Mouse (Mus musculus) olfactory bulb, adult 2 months (tissue): Measurements from ENCODE around the gene Rnf167.

Experiments
- CTCF ChIP-seq: fragments of 200-500 bp; IDR thresholded peaks from 2 replicates; pipeline ENCODE4 v1.5.1; 2012; ENCODE audit warnings: low read depth, mild to moderate bottlenecking, low read length, moderate library complexity; ENCODE audit not compliant: insufficient read depth
- POLR2A ChIP-seq: fragments of 200-500 bp; IDR thresholded peaks from 2 replicates; pipeline ENCODE4 v1.6.1; 2012; ENCODE audit warnings: mild to moderate bottlenecking, low read depth, low read length, moderate library complexity; ENCODE audit not compliant: insufficient read depth

DNA sequence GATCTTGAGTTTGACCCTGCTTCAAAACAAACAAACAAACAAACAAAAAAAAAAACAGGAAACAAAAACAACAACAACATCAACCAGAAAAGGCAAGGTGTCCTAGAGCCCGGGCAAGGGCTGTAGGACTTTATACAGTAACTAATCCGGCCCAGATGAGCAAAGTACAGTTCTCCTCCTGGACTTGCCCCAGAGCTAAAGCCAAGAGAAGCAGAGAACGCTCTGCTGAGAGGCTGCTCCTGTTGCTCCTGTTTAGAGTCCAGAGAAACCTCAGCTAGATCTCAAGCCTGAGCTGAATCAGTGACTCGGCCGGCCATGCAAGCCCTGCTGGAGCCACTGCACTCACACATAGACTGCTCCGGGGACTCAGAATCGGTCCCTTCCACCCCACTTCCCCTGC lies 16.9 kb upstream of the Rnf167 start:
- TF ChIP-seq CTCF (no peak), POLR2A (no peak)
